Mouse (Mus musculus): Measurements from ENCODE around the gene Zfp764.

DNA sequence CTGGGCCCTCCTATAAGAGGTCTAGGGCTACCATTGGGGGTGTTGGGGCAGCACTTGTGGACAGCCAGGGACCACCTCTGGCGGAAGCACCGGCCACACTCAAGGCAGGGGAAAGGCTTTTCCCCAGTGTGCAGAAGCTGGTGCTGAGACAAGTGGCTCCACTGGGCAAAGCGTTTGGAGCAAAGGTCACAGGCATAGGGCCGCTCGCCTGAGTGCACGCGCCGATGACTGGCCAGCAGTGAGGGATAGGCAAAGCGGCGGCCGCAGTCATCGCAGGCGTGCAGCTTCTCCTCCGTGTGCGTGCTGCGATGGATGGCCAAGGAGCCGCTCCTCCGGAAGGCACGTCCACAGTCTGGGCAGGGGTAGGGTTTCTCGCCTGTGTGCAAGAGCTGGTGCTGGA is 37.4 kb upstream of the Zfp764 start:
- TF ChIP-seq POLR2A (IDR thresholded peaks at IDR 0.05; ENCODE audit: control insufficient read depth, extremely low read depth, insufficient read depth, low read length, poor library complexity) (no peak), CTCF (IDR thresholded peaks at IDR 0.05; ENCODE audit: borderline replicate concordance, control insufficient read depth, extremely low read depth, insufficient read depth, low read length, poor library complexity) (no peak)

Data from thymus, adult 2 months (tissue).